Mouse (Mus musculus): Measurements from ENCODE around the gene Mosmo. TPM values are rescaled to one million over a fixed set of nuclear protein-coding genes. Genes with fewer than 3 reads are reported as not detected.

Mosmo gene
- polyA plus RNA-seq, 1 experiment from 2014 or later = 15.8 TPM

- no peak overlapping the region for H3K27ac ChIP-seq (ENCODE audit: low read length)
- no peaks in the 10 kb centered on the region for H3K4me1 ChIP-seq (ENCODE audit: control insufficient read depth, insufficient read depth, low read length)
- no peaks in the 10 kb centered on the region for H3K27me3 ChIP-seq (ENCODE audit: control insufficient read depth, insufficient read depth, low read length)
- no peaks in the 10 kb centered on the region for H3K9me3 ChIP-seq (ENCODE audit: control insufficient read depth, low read depth, low read length)
- no peak for ATAC-seq (ENCODE audit: insufficient number of reproducible peaks, insufficient read depth, low FRiP score, low read depth)
- no peak overlapping the region for H3K4me2 ChIP-seq (replicated peaks; ENCODE audit: low read depth, low read length)
- H3K9ac ChIP-seq (replicated peaks; ENCODE audit: low read depth, low read length) = no peak overlapping the region
- 83% methylated on average over 7 of the region's 7 CpGs for WGBS
- H3K36me3 ChIP-seq (ENCODE audit: control insufficient read depth, insufficient read depth, low read length) = no peaks in the 10 kb centered on the region
- no peak overlapping the region for H3K4me3 ChIP-seq (ENCODE audit: low read depth, low read length)
These were observed 74.5 kb downstream of the Mosmo start for GRCm38 (mm10) chr7:120751906-120752305.

- Histone ChIP-seq H3K9ac (replicated peaks; ENCODE audit: low read depth, low read length) (no peak overlapping the region), H3K4me3 (ENCODE audit: low read depth, low read length) (no peak overlapping the region), H3K4me1 (ENCODE audit: control insufficient read depth, insufficient read depth, low read length) (no peaks in the 10 kb centered on the region), H3K27me3 (ENCODE audit: control insufficient read depth, insufficient read depth, low read length) (no peaks in the 10 kb centered on the region), H3K9me3 (ENCODE audit: control insufficient read depth, low read depth, low read length) (no peaks in the 10 kb centered on the region), H3K27ac (ENCODE audit: low read length) (no peak overlapping the region), H3K4me2 (replicated peaks; ENCODE audit: low read depth, low read length) (no peak overlapping the region), H3K36me3 (ENCODE audit: control insufficient read depth, insufficient read depth, low read length) (no peaks in the 10 kb centered on the region)
- 7% methylated on average over 5 of the region's 5 CpGs for WGBS
- ATAC-seq (ENCODE audit: insufficient number of reproducible peaks, insufficient read depth, low FRiP score, low read depth) = peak; percentile 76; the same call in 1 of the 2 replicates
These were observed 77.3 kb downstream of the Mosmo start for GRCm38 (mm10) chr7:120754671-120755070.

DNA sequence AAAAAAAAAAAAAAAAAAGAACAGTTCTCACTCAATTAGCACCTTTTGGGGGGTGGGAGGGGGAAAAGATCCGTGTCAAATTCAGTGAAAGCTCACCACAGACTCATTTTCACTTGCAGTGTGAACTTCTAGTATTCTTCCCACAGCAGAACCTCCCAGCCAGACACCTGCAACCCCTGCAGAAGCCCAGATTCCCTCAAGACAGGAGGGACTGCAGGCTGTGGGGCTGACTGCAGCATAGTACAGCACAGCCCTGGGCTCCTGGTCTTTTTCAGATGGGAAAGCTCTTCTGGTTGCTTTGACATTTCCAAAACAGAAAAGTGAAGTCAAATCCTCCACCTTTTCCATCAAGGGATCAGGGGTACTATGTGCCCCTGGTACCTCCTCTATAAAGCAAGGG, 90.0 kb downstream of the Mosmo start:
- no peak overlapping the region for H3K4me3 ChIP-seq (ENCODE audit: low read depth, low read length)
- H3K36me3 ChIP-seq (ENCODE audit: control insufficient read depth, insufficient read depth, low read length) = no peaks in the 10 kb centered on the region
- ATAC-seq (ENCODE audit: insufficient number of reproducible peaks, insufficient read depth, low FRiP score, low read depth) = no peak
- no peaks in the 10 kb centered on the region for H3K9me3 ChIP-seq (ENCODE audit: control insufficient read depth, low read depth, low read length)
- H3K4me1 ChIP-seq (ENCODE audit: control insufficient read depth, insufficient read depth, low read length) = no peaks in the 10 kb centered on the region
- H3K27ac ChIP-seq (ENCODE audit: low read length) = no peak overlapping the region
- no peaks in the 10 kb centered on the region for H3K27me3 ChIP-seq (ENCODE audit: control insufficient read depth, insufficient read depth, low read length)
- no peak overlapping the region for H3K4me2 ChIP-seq (replicated peaks; ENCODE audit: low read depth, low read length)
- H3K9ac ChIP-seq (replicated peaks; ENCODE audit: low read depth, low read length) = no peak overlapping the region
- 9% methylated on average over 1 of the region's 1 CpGs for WGBS

- ATAC-seq (ENCODE audit: insufficient number of reproducible peaks, insufficient read depth, low FRiP score, low read depth) = no peak
- WGBS = 71% methylated on average over 1 of the region's 1 CpGs
- H3K27me3 ChIP-seq (ENCODE audit: control insufficient read depth, insufficient read depth, low read length) = no peaks in the 10 kb centered on the region
- H3K9me3 ChIP-seq (ENCODE audit: control insufficient read depth, low read depth, low read length) = no peaks in the 10 kb centered on the region
- no peak overlapping the region for H3K27ac ChIP-seq (ENCODE audit: low read length)
- H3K36me3 ChIP-seq (ENCODE audit: control insufficient read depth, insufficient read depth, low read length) = no peaks in the 10 kb centered on the region
- H3K4me3 ChIP-seq (ENCODE audit: low read depth, low read length) = no peak overlapping the region
- H3K9ac ChIP-seq (replicated peaks; ENCODE audit: low read depth, low read length) = no peak overlapping the region
- no peak overlapping the region for H3K4me2 ChIP-seq (replicated peaks; ENCODE audit: low read depth, low read length)
- H3K4me1 ChIP-seq (ENCODE audit: control insufficient read depth, insufficient read depth, low read length) = no peaks in the 10 kb centered on the region
These were observed 94.0 kb downstream of the Mosmo start for GRCm38 (mm10) chr7:120771389-120771788.

GRCm38 (mm10) chr7:120778012-120778411, 100.6 kb downstream of the Mosmo start:
- 54% methylated on average over 2 of the region's 2 CpGs for WGBS
- H3K27me3 ChIP-seq (ENCODE audit: control insufficient read depth, insufficient read depth, low read length) = no peaks in the 10 kb centered on the region
- H3K4me1 ChIP-seq (ENCODE audit: control insufficient read depth, insufficient read depth, low read length) = no peaks in the 10 kb centered on the region
- H3K36me3 ChIP-seq (ENCODE audit: control insufficient read depth, insufficient read depth, low read length) = no peaks in the 10 kb centered on the region
- H3K9ac ChIP-seq (replicated peaks; ENCODE audit: low read depth, low read length) = no peak overlapping the region
- no peak for ATAC-seq (ENCODE audit: insufficient number of reproducible peaks, insufficient read depth, low FRiP score, low read depth)
- no peak overlapping the region for H3K4me2 ChIP-seq (replicated peaks; ENCODE audit: low read depth, low read length)
- H3K9me3 ChIP-seq (ENCODE audit: control insufficient read depth, low read depth, low read length) = no peaks in the 10 kb centered on the region
- H3K4me3 ChIP-seq (ENCODE audit: low read depth, low read length) = no peak overlapping the region
- H3K27ac ChIP-seq (ENCODE audit: low read length) = no peak overlapping the region

Other genes starting within 250 kb of the Mosmo start
- 197 and 198 TPM in 2 replicates for gene Uqcrc2, start 42.4 kb upstream of the Mosmo start, polyA plus RNA-seq (2014; fragmentation: Nextera tagmentation; extraction: Ambion mirVana)
- 0.20 and 0.43 TPM in 2 replicates for gene Pdzd9, start 7.3 kb upstream of the Mosmo start, polyA plus RNA-seq (2014; fragmentation: Nextera tagmentation; extraction: Ambion mirVana)
- gene Vwa3a, start 61.7 kb downstream of the Mosmo start, polyA plus RNA-seq (2014; fragmentation: Nextera tagmentation; extraction: Ambion mirVana) = 0.27 and 0.41 TPM in 2 replicates
- gene Gm5737, start 134.7 kb downstream of the Mosmo start, polyA plus RNA-seq (2014; fragmentation: Nextera tagmentation; extraction: Ambion mirVana) = not detected in 2 replicates
- gene Eef2k, start 165.2 kb downstream of the Mosmo start, polyA plus RNA-seq (2014; fragmentation: Nextera tagmentation; extraction: Ambion mirVana) = 21.1 and 23.0 TPM in 2 replicates
- 26.3 and 28.0 TPM in 2 replicates for gene Polr3e, start 240.1 kb downstream of the Mosmo start, polyA plus RNA-seq (2014; fragmentation: Nextera tagmentation; extraction: Ambion mirVana)